Mouse (Mus musculus): Measurements from ENCODE around the gene Tbata. TPM values are rescaled to one million over a fixed set of nuclear protein-coding genes. Genes with fewer than 3 reads are reported as not detected.

Gene Tbata
- polyA plus RNA-seq, 1 experiment: 0.20 TPM

DNA sequence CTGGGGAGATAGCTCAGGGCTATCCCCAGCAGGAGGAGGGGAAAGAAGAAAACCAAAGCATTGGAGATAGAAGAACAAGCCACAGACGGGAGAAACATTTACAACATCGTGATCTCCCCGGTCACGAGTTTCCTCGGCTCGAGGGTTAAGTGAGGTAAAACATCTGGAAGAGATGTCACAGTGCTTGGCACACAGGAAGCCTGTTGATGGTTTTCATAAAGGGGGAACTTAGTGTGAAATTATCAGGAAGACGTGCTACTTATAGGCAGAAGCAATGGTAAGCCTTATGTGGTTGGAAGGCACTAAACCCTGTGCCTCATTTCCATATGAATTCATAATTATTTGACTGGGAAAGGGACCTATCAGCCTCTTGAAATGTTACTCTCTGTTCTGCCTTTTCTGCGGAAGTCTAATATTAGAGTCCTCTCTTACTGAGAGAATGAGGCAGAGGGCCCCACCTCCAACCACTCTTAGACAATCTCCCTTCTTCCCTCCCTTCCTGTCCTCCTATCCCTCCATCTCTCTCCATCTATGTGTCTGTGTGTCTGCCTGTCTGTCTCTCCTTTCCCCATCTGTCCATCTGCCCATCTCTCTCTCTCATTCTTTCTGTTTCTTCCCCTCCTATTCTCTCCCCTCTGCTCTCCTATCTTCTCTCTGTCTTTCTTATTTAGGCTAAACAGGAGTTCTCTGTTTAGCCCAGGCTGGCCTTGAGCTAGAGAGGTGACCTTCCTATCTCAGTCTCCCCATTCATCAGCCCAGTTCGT, 4.2 kb upstream of the Tbata start:
- H3K36me3 ChIP-seq (ENCODE audit: control insufficient read depth, insufficient read depth, low read length): no peaks in the 10 kb centered on the region
- H3K27ac ChIP-seq (ENCODE audit: insufficient read depth, low read depth, low read length): no peak overlapping the region; the same call in 1 of the 2 replicates
- WGBS: 51% methylated on average over 9 of the region's 9 CpGs
- H3K27me3 ChIP-seq (replicated peaks; ENCODE audit: control insufficient read depth, insufficient read depth, low read length): no peaks in the 10 kb centered on the region
- no peak overlapping the region for H3K4me3 ChIP-seq (ENCODE audit: insufficient read depth, low read depth, low read length)
- peak; percentile 10 for DNase-seq
- no peaks in the 10 kb centered on the region for H3K4me1 ChIP-seq (ENCODE audit: control insufficient read depth, insufficient read depth, low read length)
- no peak for TF ChIP-seq POLR2A (IDR thresholded peaks at IDR 0.05; ENCODE audit: low read depth, low read length)

DNA sequence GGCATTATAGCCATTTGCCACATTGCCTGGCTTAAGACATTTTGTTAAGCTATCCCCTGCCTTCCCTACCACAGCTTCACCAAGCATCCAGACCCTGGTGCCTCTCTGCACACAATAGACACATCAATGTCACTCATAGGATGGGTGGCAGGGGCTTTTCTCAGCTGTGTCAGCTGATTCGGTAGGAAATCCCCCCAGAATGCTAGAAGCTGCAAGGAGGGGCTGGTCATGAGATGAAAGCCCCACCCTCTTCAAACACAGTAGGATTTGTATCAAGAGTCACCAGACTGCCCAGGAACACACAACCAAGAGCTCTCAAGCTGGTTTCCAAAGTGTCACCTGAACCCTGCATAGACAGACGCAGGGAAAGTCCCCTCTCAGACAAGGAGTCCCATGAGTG, 3.4 kb upstream of the Tbata start:
- no peaks in the 10 kb centered on the region for H3K27me3 ChIP-seq (replicated peaks; ENCODE audit: control insufficient read depth, insufficient read depth, low read length)
- TF ChIP-seq CTCF (conservative IDR thresholded peaks at IDR 0.05; ENCODE audit: insufficient read depth, insufficient read length, low read depth, low read length) (no peak), POLR2A (IDR thresholded peaks at IDR 0.05; ENCODE audit: low read depth, low read length) (no peak)
- 81% methylated on average over 2 of the region's 2 CpGs for WGBS
- no peaks in the 10 kb centered on the region for H3K4me1 ChIP-seq (ENCODE audit: control insufficient read depth, insufficient read depth, low read length)
- no peak overlapping the region for H3K27ac ChIP-seq (ENCODE audit: insufficient read depth, low read depth, low read length)
- H3K36me3 ChIP-seq (ENCODE audit: control insufficient read depth, insufficient read depth, low read length): no peaks in the 10 kb centered on the region
- no peak for DNase-seq
- H3K4me3 ChIP-seq (ENCODE audit: insufficient read depth, low read depth, low read length): no peak overlapping the region

DNA sequence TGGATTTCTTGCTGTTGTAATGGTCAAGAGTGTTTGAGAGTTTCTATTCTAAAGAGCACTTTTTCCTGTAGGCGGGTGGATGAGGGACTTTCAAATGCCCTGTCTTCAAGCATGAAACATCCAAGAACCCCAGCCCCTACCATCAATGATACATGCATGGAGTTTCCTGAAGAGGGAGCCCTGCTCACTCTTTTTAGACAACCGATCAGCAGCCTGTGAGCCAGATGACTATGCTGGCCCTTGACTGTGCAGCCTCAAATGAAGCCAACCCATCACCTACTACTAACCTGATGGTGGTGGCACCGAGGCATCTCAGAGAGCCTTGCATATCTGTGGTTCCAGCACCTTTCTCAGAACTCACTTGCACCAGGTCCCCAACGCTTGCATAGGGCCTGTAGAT, 742 bp downstream of the Tbata start:
- 90% methylated on average over 4 of the region's 4 CpGs for WGBS
- Histone ChIP-seq H3K27ac (ENCODE audit: insufficient read depth, low read depth, low read length) (no peak overlapping the region), H3K27me3 (replicated peaks; ENCODE audit: control insufficient read depth, insufficient read depth, low read length) (no peaks in the 10 kb centered on the region), H3K36me3 (ENCODE audit: control insufficient read depth, insufficient read depth, low read length) (no peaks in the 10 kb centered on the region), H3K4me3 (ENCODE audit: insufficient read depth, low read depth, low read length) (no peak overlapping the region), H3K4me1 (ENCODE audit: control insufficient read depth, insufficient read depth, low read length) (no peaks in the 10 kb centered on the region)
- no peak for DNase-seq
- no peak for TF ChIP-seq CTCF (conservative IDR thresholded peaks at IDR 0.05; ENCODE audit: insufficient read depth, insufficient read length, low read depth, low read length)
- no peak for TF ChIP-seq POLR2A (IDR thresholded peaks at IDR 0.05; ENCODE audit: low read depth, low read length)

DNA sequence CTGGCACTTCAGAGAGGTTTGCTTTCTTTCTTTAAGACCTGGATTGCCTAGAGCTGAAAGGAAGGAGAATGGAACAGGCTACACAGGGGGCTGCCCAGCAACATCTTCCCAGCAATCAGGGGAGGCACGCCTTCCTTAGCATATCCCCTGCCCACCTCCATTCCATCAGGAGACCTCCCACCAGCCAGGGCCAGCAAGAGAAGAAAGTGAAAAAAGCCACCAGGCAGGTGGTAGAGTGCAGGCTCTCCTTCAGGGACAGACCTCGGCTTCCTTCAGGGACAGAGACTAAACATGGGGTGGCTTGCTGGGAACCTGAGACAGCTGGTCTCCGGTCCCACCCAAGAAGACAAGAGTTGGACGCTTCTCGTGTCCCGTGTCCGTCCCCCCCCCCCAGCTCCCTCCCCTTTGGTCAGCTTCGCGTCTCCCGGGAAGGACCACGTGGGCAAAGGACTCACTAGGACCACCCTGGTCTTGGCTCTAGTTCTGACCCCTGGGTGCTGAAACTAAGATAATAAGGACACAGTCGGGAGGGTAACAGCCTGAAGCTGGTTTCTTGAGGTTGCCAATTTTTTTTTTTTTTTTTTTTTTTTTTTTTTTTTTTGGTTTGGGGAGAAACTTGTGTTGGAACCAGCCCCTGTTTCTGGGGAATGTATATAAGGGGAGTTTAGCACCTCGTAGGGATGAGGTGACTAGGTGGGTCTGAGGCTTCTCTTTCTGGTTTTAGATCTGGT, 3.1 kb downstream of the Tbata start:
- no peak overlapping the region for H3K4me3 ChIP-seq (ENCODE audit: insufficient read depth, low read depth, low read length)
- 38% methylated on average over 13 of the region's 13 CpGs for WGBS
- H3K4me1 ChIP-seq (ENCODE audit: control insufficient read depth, insufficient read depth, low read length): no peaks in the 10 kb centered on the region
- DNase-seq: no peak
- H3K36me3 ChIP-seq (ENCODE audit: control insufficient read depth, insufficient read depth, low read length): no peaks in the 10 kb centered on the region
- TF ChIP-seq CTCF (conservative IDR thresholded peaks at IDR 0.05; ENCODE audit: insufficient read depth, insufficient read length, low read depth, low read length) (no peak), POLR2A (IDR thresholded peaks at IDR 0.05; ENCODE audit: low read depth, low read length) (no peak)
- no peaks in the 10 kb centered on the region for H3K27me3 ChIP-seq (replicated peaks; ENCODE audit: control insufficient read depth, insufficient read depth, low read length)
- H3K27ac ChIP-seq (ENCODE audit: insufficient read depth, low read depth, low read length): no peak overlapping the region

DNA sequence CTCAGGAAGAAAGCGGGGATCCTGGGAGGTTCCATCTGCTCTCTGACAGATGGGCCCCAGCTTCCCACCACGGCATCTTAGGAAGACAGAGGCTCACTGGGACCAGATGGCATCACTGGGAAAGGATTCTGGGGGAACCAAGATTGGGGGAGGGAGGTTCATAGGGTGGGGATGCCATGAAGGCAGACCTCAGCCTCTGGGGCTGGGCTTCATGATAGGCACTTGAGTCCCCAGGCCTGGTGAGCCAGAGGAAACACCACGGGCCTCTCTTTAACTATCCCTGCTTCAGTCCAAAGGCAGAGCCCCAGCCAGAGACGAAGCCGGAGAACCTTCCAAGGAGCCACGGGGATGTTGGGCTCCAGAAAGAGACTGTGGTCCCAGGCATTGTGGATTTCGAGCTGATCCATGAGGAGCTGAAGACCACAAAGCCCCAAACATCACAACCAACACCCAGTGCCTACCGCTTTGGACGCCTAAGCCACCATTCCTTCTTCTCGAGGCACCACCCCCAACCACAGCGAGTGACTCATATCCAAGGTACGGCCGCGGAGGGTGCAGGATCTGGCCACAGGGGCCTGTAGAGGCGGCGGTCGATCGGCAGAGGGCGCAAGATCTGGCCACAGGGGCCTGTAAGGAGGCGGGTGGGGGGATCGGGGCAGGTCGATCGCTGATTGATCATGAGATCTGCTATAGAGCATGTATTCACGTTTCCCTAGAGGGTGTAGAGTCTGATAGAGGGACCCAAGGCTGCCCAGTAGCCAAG, 3.9 kb downstream of the Tbata start:
- no peak for DNase-seq
- Histone ChIP-seq H3K4me3 (ENCODE audit: insufficient read depth, low read depth, low read length) (no peak overlapping the region), H3K36me3 (ENCODE audit: control insufficient read depth, insufficient read depth, low read length) (no peaks in the 10 kb centered on the region), H3K4me1 (ENCODE audit: control insufficient read depth, insufficient read depth, low read length) (no peaks in the 10 kb centered on the region), H3K27me3 (replicated peaks; ENCODE audit: control insufficient read depth, insufficient read depth, low read length) (no peaks in the 10 kb centered on the region), H3K27ac (ENCODE audit: insufficient read depth, low read depth, low read length) (no peak overlapping the region)
- no peak for TF ChIP-seq POLR2A (IDR thresholded peaks at IDR 0.05; ENCODE audit: low read depth, low read length)
- TF ChIP-seq CTCF (conservative IDR thresholded peaks at IDR 0.05; ENCODE audit: insufficient read depth, insufficient read length, low read depth, low read length): 0 out of 2 replicates have a peak, but pooled peaks have one; percentile 27
- WGBS: 16% methylated on average over 24 of the region's 24 CpGs

DNA sequence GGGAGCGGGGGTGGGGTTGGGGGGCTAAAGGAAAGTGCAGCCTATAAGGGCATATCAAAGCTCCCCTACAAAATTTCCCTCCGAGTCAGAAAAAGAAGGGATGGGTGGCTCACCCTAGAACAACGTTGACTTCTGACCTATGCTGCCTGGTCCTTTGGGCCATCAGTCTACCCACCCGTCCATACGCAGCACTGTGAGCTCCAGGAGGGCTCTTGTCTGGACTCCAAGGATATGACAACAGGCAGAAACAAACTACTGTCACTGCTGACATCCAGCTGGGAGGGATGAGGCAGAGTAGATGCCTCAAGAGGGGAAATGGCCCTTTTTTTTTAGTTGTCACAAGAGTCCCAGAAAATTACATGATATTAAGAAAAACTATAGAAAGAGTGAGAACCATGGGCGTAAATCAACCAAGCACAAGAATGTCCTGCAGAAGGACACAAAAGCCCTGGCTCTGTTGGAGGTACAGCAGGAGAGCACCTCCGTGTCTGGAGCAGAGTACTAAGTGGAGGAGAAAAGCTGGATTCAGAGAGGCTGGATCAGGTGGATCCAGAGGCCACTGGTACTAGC, 4.6 kb downstream of the Tbata start:
- H3K27me3 ChIP-seq (replicated peaks; ENCODE audit: control insufficient read depth, insufficient read depth, low read length): no peaks in the 10 kb centered on the region
- no peak overlapping the region for H3K27ac ChIP-seq (ENCODE audit: insufficient read depth, low read depth, low read length)
- H3K4me3 ChIP-seq (ENCODE audit: insufficient read depth, low read depth, low read length): no peak overlapping the region
- H3K4me1 ChIP-seq (ENCODE audit: control insufficient read depth, insufficient read depth, low read length): no peaks in the 10 kb centered on the region
- H3K36me3 ChIP-seq (ENCODE audit: control insufficient read depth, insufficient read depth, low read length): no peaks in the 10 kb centered on the region
- 57% methylated on average over 7 of the region's 7 CpGs for whole genome bisulfite sequencing
- no peak for TF ChIP-seq POLR2A (IDR thresholded peaks at IDR 0.05; ENCODE audit: low read depth, low read length)
- DNase-seq: no peak

DNA sequence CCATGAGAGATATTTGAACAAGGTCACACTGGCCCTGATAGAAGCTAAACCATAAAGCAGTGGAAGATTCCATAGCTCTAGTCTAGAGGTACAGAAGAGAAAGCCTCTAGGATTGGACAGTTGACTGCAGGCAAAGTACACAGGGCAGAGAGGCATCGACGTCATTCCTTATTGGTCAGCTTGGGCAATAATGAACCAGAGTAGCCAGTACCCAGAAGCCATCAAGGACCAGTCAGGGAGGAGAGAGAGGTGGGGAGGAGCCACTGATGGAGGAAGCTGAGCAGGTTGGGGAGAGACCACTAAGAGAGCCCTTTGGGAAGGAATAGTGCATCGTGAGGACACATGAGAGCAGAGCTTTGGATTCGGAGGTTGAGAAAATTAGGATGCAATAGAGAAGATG, 6.0 kb downstream of the Tbata start:
- no peak for TF ChIP-seq CTCF (conservative IDR thresholded peaks at IDR 0.05; ENCODE audit: insufficient read depth, insufficient read length, low read depth, low read length)
- no peak for TF ChIP-seq POLR2A (IDR thresholded peaks at IDR 0.05; ENCODE audit: low read depth, low read length)
- no peaks in the 10 kb centered on the region for H3K27me3 ChIP-seq (replicated peaks; ENCODE audit: control insufficient read depth, insufficient read depth, low read length)
- WGBS: 72% methylated on average over 4 of the region's 4 CpGs
- no peak overlapping the region for H3K4me3 ChIP-seq (ENCODE audit: insufficient read depth, low read depth, low read length)
- no peak for DNase-seq
- no peak overlapping the region for H3K27ac ChIP-seq (ENCODE audit: insufficient read depth, low read depth, low read length)
- H3K36me3 ChIP-seq (ENCODE audit: control insufficient read depth, insufficient read depth, low read length): no peaks in the 10 kb centered on the region
- no peaks in the 10 kb centered on the region for H3K4me1 ChIP-seq (ENCODE audit: control insufficient read depth, insufficient read depth, low read length)
